In the genomic region with DNA sequence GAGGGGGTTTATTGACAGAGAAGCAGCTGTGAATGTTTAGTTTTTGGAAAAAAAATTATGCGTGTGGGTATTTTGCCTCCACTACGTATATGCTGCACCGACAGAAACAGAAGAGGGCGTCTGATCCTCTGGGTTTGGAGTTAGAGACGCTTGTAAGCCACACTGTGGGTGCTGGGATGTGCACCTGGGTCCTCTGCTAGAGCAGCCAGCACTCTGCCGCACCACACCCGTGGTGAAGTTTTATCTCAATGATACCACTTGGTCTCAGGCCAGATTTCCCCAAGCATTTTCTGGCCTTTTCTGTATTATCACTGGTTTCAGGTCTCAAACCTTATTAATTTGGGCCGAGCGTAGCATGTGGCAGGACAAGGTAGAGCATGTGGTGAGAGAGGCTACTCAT, we compare ENCODE assay signal across 17 mouse cellular contexts.
"Had no signal": no experiment of that assay in that cellular context is flagged by ENCODE, and none has a peak within 500 bp of the region (broad histone marks: within the 10 kb centered on the region; RNA-seq: fewer than 3 reads in every experiment).

No protein-coding gene starts in this region.

- H3K9me3 ChIP-seq: limb, embryonic 10.5 days; limb, embryonic 13.5 days; midbrain, embryonic 10.5 days; midbrain, embryonic 13.5 days had no signal

- H3K4me2 ChIP-seq: limb, embryonic 13.5 days; midbrain, embryonic 13.5 days had no signal

- DNase-seq: kidney, adult 2 months; kidney, postnatal 10 days; kidney, postnatal 36 days; lung, adult 2 months; lung, postnatal 14 days; lung, postnatal 4 days; right cerebral cortex, postnatal 4 days; thymus, adult 2 months; thymus, postnatal 14 days; thymus, postnatal 4 days had no signal

- H3K4me3 ChIP-seq: limb, embryonic 10.5 days; limb, embryonic 13.5 days; midbrain, embryonic 10.5 days; midbrain, embryonic 13.5 days had no signal

- ATAC-seq: intestine, postnatal 0 days; midbrain, embryonic 13.5 days; midbrain, embryonic 16.5 days had no signal

- H3K9ac ChIP-seq: limb, embryonic 13.5 days; midbrain, embryonic 13.5 days had no signal

- H3K4me1 ChIP-seq: limb, embryonic 10.5 days; limb, embryonic 13.5 days; midbrain, embryonic 13.5 days had no signal

- H3K27ac ChIP-seq: limb, embryonic 10.5 days; limb, embryonic 13.5 days; midbrain, embryonic 10.5 days; midbrain, embryonic 13.5 days; stomach, postnatal 0 days had no signal

- H3K27me3 ChIP-seq: limb, embryonic 13.5 days; midbrain, embryonic 13.5 days had no signal

- H3K36me3 ChIP-seq: midbrain, embryonic 10.5 days had no signal
